Mouse (Mus musculus) spleen, postnatal 14 days (tissue): Measurements from ENCODE around the gene Psg17.
"Not testable (repeated sequence)": the region's sequence is repeated elsewhere in the genome, so short reads cannot be mapped to it uniquely, and the experiment has no call there.

Experiments used
- DNase-seq, 2 experiments: peaks; one replicate each; pipeline ENCODE4 v3.0.0; 2021 to 2022; ENCODE audit warnings: low spot score in 2 of 2

Psg17 gene

GRCm38 (mm10) chr7:18821507-18821906, at the start of gene Psg17:
Gene Psg17, minus strand, starts transcription at chr7:18821607.
- no peak for DNase-seq

GRCm38 (mm10) chr7:18871031-18871430, 49.6 kb upstream of the Psg17 start, which contains the start of gene Pglyrp1:
Gene Pglyrp1, plus strand, starts transcription at chr7:18871331.
- not testable (repeated sequence) for DNase-seq

GRCm38 (mm10) chr7:18868491-18868890, 47.1 kb upstream of the Psg17 start:
- DNase-seq: no peak

GRCm38 (mm10) chr7:18862801-18863200, 41.4 kb upstream of the Psg17 start:
- DNase-seq: no peak

- no peak for DNase-seq
Measured at GRCm38 (mm10) chr7:18858310-18858916, 37.0 kb upstream of the Psg17 start.

- DNase-seq: no peak
Measured at GRCm38 (mm10) chr7:18848395-18848794, 27.0 kb upstream of the Psg17 start.

GRCm38 (mm10) chr7:18844811-18845210, 23.4 kb upstream of the Psg17 start:
- DNase-seq: no peak

GRCm38 (mm10) chr7:18841174-18841567, 19.8 kb upstream of the Psg17 start:
- no peak for DNase-seq

GRCm38 (mm10) chr7:18840386-18841173, 19.2 kb upstream of the Psg17 start:
- no peak for DNase-seq

- no peak for DNase-seq
Measured at GRCm38 (mm10) chr7:18839865-18840264, 18.5 kb upstream of the Psg17 start, which contains the start of gene Mill2. Gene Mill2, plus strand, starts transcription at chr7:18839966.

- no peak for DNase-seq
Measured at GRCm38 (mm10) chr7:18832298-18832697, 10.9 kb upstream of the Psg17 start.

- no peak for DNase-seq
Measured at GRCm38 (mm10) chr7:18829545-18829944, 8.1 kb upstream of the Psg17 start.

- DNase-seq: no peak
Measured at GRCm38 (mm10) chr7:18828592-18828991, 7.2 kb upstream of the Psg17 start.

GRCm38 (mm10) chr7:18827792-18828546, 6.6 kb upstream of the Psg17 start:
- no peak for DNase-seq

- DNase-seq: no peak
Measured at GRCm38 (mm10) chr7:18818301-18818700, 3.1 kb downstream of the Psg17 start.

- no peak for DNase-seq
Measured at GRCm38 (mm10) chr7:18803526-18803925, 17.9 kb downstream of the Psg17 start.

- no peak for DNase-seq
Measured at GRCm38 (mm10) chr7:18799129-18799528, 22.3 kb downstream of the Psg17 start.

GRCm38 (mm10) chr7:18798420-18798819, 23.0 kb downstream of the Psg17 start, which contains the start of gene Psg19:
Gene Psg19, minus strand, starts transcription at chr7:18798520.
- DNase-seq: no peak

GRCm38 (mm10) chr7:18790671-18791070, 30.7 kb downstream of the Psg17 start:
- DNase-seq: not testable (repeated sequence)

GRCm38 (mm10) chr7:18781301-18781700, 40.1 kb downstream of the Psg17 start:
- DNase-seq: not testable (repeated sequence)

- DNase-seq: no peak
Measured at GRCm38 (mm10) chr7:18779337-18779781, 42.0 kb downstream of the Psg17 start.
